Comparison of ENCODE assay signal across 23 mouse cellular contexts in the genomic region with DNA sequence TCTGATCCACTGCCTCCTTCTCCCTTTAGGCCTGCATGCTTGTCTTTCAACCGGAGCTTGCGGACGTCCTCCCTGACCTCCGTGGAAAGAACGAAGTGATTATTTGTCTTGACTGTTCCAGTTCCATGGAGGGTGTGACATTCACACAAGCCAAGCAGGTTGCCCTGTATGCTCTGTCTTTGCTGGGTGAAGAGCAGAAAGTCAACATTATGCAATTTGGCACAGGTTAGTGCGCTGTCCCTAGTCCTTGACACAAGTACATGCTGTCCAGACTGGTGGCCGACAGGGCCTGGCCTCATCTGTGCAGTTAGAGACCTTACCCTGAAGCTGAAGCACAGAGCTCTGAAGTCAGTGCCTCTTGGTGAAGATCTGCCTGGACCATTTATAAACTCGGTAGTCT. TPM values are rescaled to one million over a fixed set of nuclear protein-coding genes. Genes with fewer than 3 reads are reported as not detected.
DNase-seq lines count a peak whose midpoint lies in the region; ATAC-seq and TF ChIP-seq lines count a peak whose summit lies in the region.
"Had no signal": no experiment of that assay in that cellular context is flagged by ENCODE, and none has a peak within 500 bp of the region (broad histone marks: within the 10 kb centered on the region; RNA-seq: fewer than 3 reads in every experiment).

No protein-coding gene starts in this region.

- no peaks in the 10 kb centered on the region for H3K36me3 ChIP-seq in liver, embryonic 16.5 days (ENCODE audit: control insufficient read depth, insufficient read depth)
- peaks cover 19% of the 10 kb centered on the region for H3K36me3 ChIP-seq in stomach, postnatal 0 days (ENCODE audit: control insufficient read depth, insufficient read depth, low read length)
- H3K36me3 ChIP-seq: embryonic facial prominence, embryonic 10.5 days; hindbrain, embryonic 15.5 days; limb, embryonic 12.5 days had no signal

- peak; percentile 97 for ATAC-seq in liver, embryonic 16.5 days (ENCODE audit: low read depth)
- 0 out of 2 replicates have a peak, but pooled peaks have one; percentile 54 for ATAC-seq in stomach, postnatal 0 days (ENCODE audit: low FRiP score, low TSS enrichment)
- ATAC-seq: forebrain, embryonic 14.5 days had no signal

- H3K9ac ChIP-seq in liver, embryonic 16.5 days (ENCODE audit: low read depth, low read length), result no peak overlapping the region
- no peak overlapping the region for H3K9ac ChIP-seq in stomach, postnatal 0 days (ENCODE audit: low read length)
- H3K9ac ChIP-seq: hindbrain, embryonic 15.5 days; limb, embryonic 12.5 days had no signal

- H3K4me3 ChIP-seq in liver, embryonic 16.5 days (ENCODE audit: low read depth, low read length), result 0 out of 2 replicates have a peak overlapping the region, but pooled peaks have one; percentile 13
- H3K4me3 ChIP-seq in stomach, postnatal 0 days (ENCODE audit: low read depth, low read length), result no peak overlapping the region
- H3K4me3 ChIP-seq: embryonic facial prominence, embryonic 10.5 days; hindbrain, embryonic 15.5 days; left cerebral cortex, adult 2 months; limb, embryonic 12.5 days; myocyte had no signal

- WGBS in liver, embryonic 16.5 days (ENCODE audit: insufficient replicate concordance), result 65% methylated on average over 8 of the region's 8 CpGs
- WGBS in stomach, postnatal 0 days, result 66% methylated on average over 8 of the region's 8 CpGs

- intact Hi-C loops in left cerebral cortex, postnatal 14 days (cut with DNase I), result no loop called here

- DNase-seq in adrenal gland, adult 8-10 months, result peak; percentile 9
- DNase-seq in adrenal gland, adult 18-20 months (ENCODE audit: low spot score in 2 of 2), result no peak
- DNase-seq in lung, adult 18-20 months, result peak; percentile 36 to 63
- DNase-seq in lung, postnatal 14 days, result no peak
- peak; percentile 22 for DNase-seq in stomach, postnatal 0 days (ENCODE audit: low spot score)
- DNase-seq in right cerebral cortex, postnatal 4 days, result no peak
- no peak for DNase-seq in left cerebral cortex, postnatal 14 days (ENCODE audit: low spot score in 2 of 2)
- DNase-seq: cerebellum, adult 18-20 months; cerebellum, postnatal 36 days; gastrocnemius, postnatal 36 days; kidney, adult 11 months; kidney, postnatal 10 days; thymus, adult 2 months had no signal

- no peaks in the 10 kb centered on the region for H3K9me3 ChIP-seq in liver, embryonic 16.5 days (replicated peaks; ENCODE audit: control insufficient read depth, low read length)
- H3K9me3 ChIP-seq in stomach, postnatal 0 days (ENCODE audit: control insufficient read depth, low read length), result no peaks in the 10 kb centered on the region
- H3K9me3 ChIP-seq: embryonic facial prominence, embryonic 10.5 days; hindbrain, embryonic 15.5 days; limb, embryonic 12.5 days had no signal

- no peak for TF ChIP-seq EP300 in stomach, postnatal 0 days (optimal IDR thresholded peaks at IDR 0.05)

- H3K4me1 ChIP-seq in liver, embryonic 16.5 days (ENCODE audit: control insufficient read depth, low read depth, low read length), result no peaks in the 10 kb centered on the region
- no peaks in the 10 kb centered on the region for H3K4me1 ChIP-seq in stomach, postnatal 0 days (replicated peaks; ENCODE audit: control insufficient read depth, insufficient read depth)
- H3K4me1 ChIP-seq: embryonic facial prominence, embryonic 10.5 days; hindbrain, embryonic 15.5 days; limb, embryonic 12.5 days had no signal

- no peaks in the 10 kb centered on the region for H3K27me3 ChIP-seq in liver, embryonic 16.5 days (ENCODE audit: control insufficient read depth, insufficient read depth, low read depth, low read length)
- no peaks in the 10 kb centered on the region for H3K27me3 ChIP-seq in stomach, postnatal 0 days (ENCODE audit: control insufficient read depth, insufficient read depth, low read length)
- H3K27me3 ChIP-seq: CH12.LX; hindbrain, embryonic 15.5 days; limb, embryonic 12.5 days had no signal

- peak overlapping the region; percentile 74 for H3K27ac ChIP-seq in liver, embryonic 16.5 days (ENCODE audit: low read length)
- no peak overlapping the region for H3K27ac ChIP-seq in stomach, postnatal 0 days (replicated peaks)
- H3K27ac ChIP-seq: embryonic facial prominence, embryonic 10.5 days; hindbrain, embryonic 15.5 days; left cerebral cortex, adult 2 months; limb, embryonic 12.5 days; macrophage had no signal

- peak overlapping the region; percentile 27; the same call in 1 of the 2 replicates for H3K4me2 ChIP-seq in liver, embryonic 16.5 days (ENCODE audit: low read depth, low read length)
- H3K4me2 ChIP-seq in stomach, postnatal 0 days (replicated peaks; ENCODE audit: low read depth), result no peak overlapping the region
- H3K4me2 ChIP-seq: hindbrain, embryonic 15.5 days; limb, embryonic 12.5 days; midbrain, embryonic 11.5 days had no signal

- TF ChIP-seq CTCF in stomach, postnatal 0 days (IDR thresholded peaks at IDR 0.05; ENCODE audit: low read depth), result no peak

RNA-seq across cellular contexts. Expression of a gene that starts 45.0 kb away (rescaled TPM):
- 10 to 100 TPM; 44.6 to 51.9 (median 48.5) TPM for total RNA-seq in adrenal gland, adult 8-10 months (2022)
- total RNA-seq in adrenal gland, adult 18-20 months (2021), result 10 to 100 TPM; 28.2 to 32.1 TPM
- polyA plus RNA-seq in liver, embryonic 16.5 days (2015; fragmentation: Nextera tagmentation; extraction: Ambion mirVana), result 2.1 and 2.2 TPM in 2 replicates
- polyA plus RNA-seq in stomach, postnatal 0 days (2015; fragmentation: Nextera tagmentation; extraction: Ambion mirVana), result 6.6 and 7.2 TPM in 2 replicates
- total RNA-seq in left cerebral cortex, postnatal 14 days (2021), result 1 to 10 TPM; 2.7 to 3.8 TPM

RNA-seq across cellular contexts. Expression of a gene that starts 45.2 kb away (rescaled TPM):
- 10 to 100 TPM in 3 of 4 experiments, 1 to 10 TPM in 1; 8.0 to 14.9 (median 11.5) TPM for total RNA-seq in adrenal gland, adult 8-10 months (2022)
- 1 to 10 TPM; 7.0 to 8.7 TPM for total RNA-seq in adrenal gland, adult 18-20 months (2021)
- 4.2 and 5.5 TPM in 2 replicates for polyA plus RNA-seq in liver, embryonic 16.5 days (2015; fragmentation: Nextera tagmentation; extraction: Ambion mirVana)
- polyA plus RNA-seq in stomach, postnatal 0 days (2015; fragmentation: Nextera tagmentation; extraction: Ambion mirVana), result 1.9 and 2.2 TPM in 2 replicates
- 1 to 10 TPM; 2.4 to 3.3 TPM for total RNA-seq in left cerebral cortex, postnatal 14 days (2021)

RNA-seq across cellular contexts. Expression of a gene that starts 47.6 kb away (rescaled TPM):
- 10 to 100 TPM; 24.7 to 44.6 (median 35.9) TPM for total RNA-seq in adrenal gland, adult 8-10 months (2022)
- total RNA-seq in adrenal gland, adult 18-20 months (2021), result 10 to 100 TPM; 24.0 to 25.2 TPM
- 8.4 and 10.7 TPM in 2 replicates for polyA plus RNA-seq in liver, embryonic 16.5 days (2015; fragmentation: Nextera tagmentation; extraction: Ambion mirVana)
- 15.7 and 17.7 TPM in 2 replicates for polyA plus RNA-seq in stomach, postnatal 0 days (2015; fragmentation: Nextera tagmentation; extraction: Ambion mirVana)
- total RNA-seq in left cerebral cortex, postnatal 14 days (2021), result 10 to 100 TPM; 55.2 to 59.4 TPM

Comparison
In these comparisons a context has a peak if more than half of its experiments do, and no peak if none do; other contexts are left out.
1. DNase-seq: peak in adrenal gland, adult 8-10 months (single experiment), lung, adult 18-20 months (2 of 2) and stomach, postnatal 0 days (single experiment); none in adrenal gland, adult 18-20 months (0 of 2), lung, postnatal 14 days (single experiment), right cerebral cortex, postnatal 4 days (single experiment) and left cerebral cortex, postnatal 14 days (0 of 2).
2. RNA of a gene that starts 45.0 kb away (total RNA-seq): 44.6 to 51.9 TPM in adrenal gland, adult 8-10 months and 28.2 to 32.1 TPM in adrenal gland, adult 18-20 months; 2.7 to 3.8 TPM in left cerebral cortex, postnatal 14 days; every median in the first group is over 4 times any median in the second.